ENCODE assay signal across 9 mouse cellular contexts in genomic region chr10:128493319-128493694, GRCm38 (mm10). TPM values are rescaled to one million over a fixed set of nuclear protein-coding genes. Genes with fewer than 3 reads are reported as not detected.
DNase-seq lines count a peak whose midpoint lies in the region; ATAC-seq and TF ChIP-seq lines count a peak whose summit lies in the region.
"Had no signal": no experiment of that assay in that cellular context is flagged by ENCODE, and none has a peak within 500 bp of the region (broad histone marks: within the 10 kb centered on the region; RNA-seq: fewer than 3 reads in every experiment).

No protein-coding gene starts in this region.

- TF ChIP-seq EP300 in stomach, postnatal 0 days (optimal IDR thresholded peaks at IDR 0.05): no peak

- no peaks in the 10 kb centered on the region for H3K9me3 ChIP-seq in heart, embryonic 13.5 days
- H3K9me3 ChIP-seq in E14TG2a.4 (ENCODE audit: low read length): no peaks in the 10 kb centered on the region
- H3K9me3 ChIP-seq in liver, embryonic 11.5 days (ENCODE audit: control insufficient read depth, low read length): no peaks in the 10 kb centered on the region
- no peaks in the 10 kb centered on the region for H3K9me3 ChIP-seq in stomach, postnatal 0 days (ENCODE audit: control insufficient read depth, low read length)

- no peak for TF ChIP-seq CTCF in E14TG2a.4 (conservative IDR thresholded peaks at IDR 0.05; ENCODE audit: low read length)
- 0 out of 2 replicates have a peak, but pooled peaks have one; percentile 0 for TF ChIP-seq CTCF in stomach, postnatal 0 days (IDR thresholded peaks at IDR 0.05; ENCODE audit: low read depth)

- H3K9ac ChIP-seq in heart, embryonic 13.5 days: peak overlapping the region; percentile 92
- H3K9ac ChIP-seq in liver, embryonic 11.5 days (ENCODE audit: low read depth, low read length): peak overlapping the region; percentile 82
- peak overlapping the region; percentile 97 for H3K9ac ChIP-seq in stomach, postnatal 0 days (ENCODE audit: low read length)

- intact Hi-C loops in heart, postnatal 25 days (cut with DNase I): loop anchor here (2.0 to 5.0 kb wide), 2 partner anchors 33 to 34 kb away; partner anchors contain the start of gene Esyt1

- peaks cover 75% of the 10 kb centered on the region for H3K4me1 ChIP-seq in heart, embryonic 13.5 days
- H3K4me1 ChIP-seq in E14TG2a.4 (replicated peaks; ENCODE audit: low read depth, low read length): peaks cover 82% of the 10 kb centered on the region
- H3K4me1 ChIP-seq in liver, embryonic 11.5 days (replicated peaks; ENCODE audit: control insufficient read depth, insufficient read depth, low read length): peaks cover 42% of the 10 kb centered on the region
- peaks cover 4% of the 10 kb centered on the region; the same call in 1 of the 2 replicates for H3K4me1 ChIP-seq in stomach, postnatal 0 days (replicated peaks; ENCODE audit: control insufficient read depth, insufficient read depth)

- peak overlapping the region; percentile 99 for H3K27ac ChIP-seq in heart, embryonic 13.5 days (replicated peaks)
- H3K27ac ChIP-seq in liver, embryonic 11.5 days (ENCODE audit: low read depth, low read length): peak overlapping the region; percentile 89
- peak overlapping the region; percentile 99 for H3K27ac ChIP-seq in stomach, postnatal 0 days (replicated peaks)

- H3K27me3 ChIP-seq in heart, embryonic 13.5 days (replicated peaks): no peaks in the 10 kb centered on the region
- no peaks in the 10 kb centered on the region for H3K27me3 ChIP-seq in E14TG2a.4 (ENCODE audit: insufficient read depth, low read length)
- H3K27me3 ChIP-seq in liver, embryonic 11.5 days (replicated peaks; ENCODE audit: control insufficient read depth, insufficient read depth, low read length): no peaks in the 10 kb centered on the region
- H3K27me3 ChIP-seq in stomach, postnatal 0 days (ENCODE audit: control insufficient read depth, insufficient read depth, low read length): no peaks in the 10 kb centered on the region
- H3K27me3 ChIP-seq: Patski had no signal

- H3K4me3 ChIP-seq in heart, embryonic 13.5 days: peak overlapping the region; percentile 69
- peak overlapping the region; percentile 98 for H3K4me3 ChIP-seq in E14TG2a.4 (replicated peaks; ENCODE audit: low read length)
- H3K4me3 ChIP-seq in liver, embryonic 11.5 days (ENCODE audit: low read depth, low read length): peak overlapping the region; percentile 81
- peak overlapping the region; percentile 84 for H3K4me3 ChIP-seq in stomach, postnatal 0 days (ENCODE audit: low read depth, low read length)

- peak overlapping the region; percentile 91 for H3K4me2 ChIP-seq in heart, embryonic 13.5 days
- peak overlapping the region; percentile 78 for H3K4me2 ChIP-seq in liver, embryonic 11.5 days
- H3K4me2 ChIP-seq in stomach, postnatal 0 days (replicated peaks; ENCODE audit: low read depth): peak overlapping the region; percentile 85

- under 1% methylated on average over 12 of the region's 12 CpGs for WGBS in heart, embryonic 13.5 days
- WGBS in liver, embryonic 11.5 days: 0% methylated on average over 12 of the region's 12 CpGs
- 0% methylated on average over 12 of the region's 12 CpGs for WGBS in stomach, postnatal 0 days

- peak; percentile 1; the same call in 1 of the 2 replicates for ATAC-seq in heart, embryonic 13.5 days (ENCODE audit: extremely low read depth, insufficient number of reproducible peaks, low FRiP score, low TSS enrichment)
- peak; percentile 33 for ATAC-seq in erythroid progenitor cell, adult 5-6 weeks (replicated peaks; ENCODE audit: low FRiP score, poor library complexity, severe bottlenecking)
- peak; percentile 22 for ATAC-seq in liver, embryonic 11.5 days (replicated peaks; ENCODE audit: low FRiP score)
- peak; percentile 39 for ATAC-seq in stomach, postnatal 0 days (ENCODE audit: low FRiP score, low TSS enrichment)

- H3K36me3 ChIP-seq in heart, embryonic 13.5 days: peaks cover 42% of the 10 kb centered on the region
- peaks cover 47% of the 10 kb centered on the region for H3K36me3 ChIP-seq in E14TG2a.4 (ENCODE audit: insufficient read depth, low read length)
- H3K36me3 ChIP-seq in liver, embryonic 11.5 days (ENCODE audit: control insufficient read depth, insufficient read depth, low read length): peaks cover 22% of the 10 kb centered on the region
- peaks cover 20% of the 10 kb centered on the region; the same call in 1 of the 2 replicates for H3K36me3 ChIP-seq in stomach, postnatal 0 days (ENCODE audit: control insufficient read depth, insufficient read depth, low read length)

- no peak for DNase-seq in heart, postnatal 25 days (ENCODE audit: low spot score)
- DNase-seq in liver, embryonic 11.5 days (ENCODE audit: low spot score): no peak
- no peak for DNase-seq in stomach, postnatal 0 days (ENCODE audit: low spot score)
- no peak for DNase-seq in cerebellum, adult 9-11 months
- no peak for DNase-seq in spleen, adult 12 weeks (ENCODE audit: low spot score)

RNA-seq across cellular contexts. Expression of gene Myl6, which starts 0.6 kb away (rescaled TPM):
- polyA plus RNA-seq in heart, embryonic 13.5 days (2015; fragmentation: Nextera tagmentation; extraction: Ambion mirVana): 1,202 and 1,344 TPM in 2 replicates
- total RNA-seq in heart, postnatal 25 days (2021): 100 to 1,000 TPM; 294 to 314 TPM
- 353 and 444 TPM in 2 replicates for total RNA-seq in erythroid progenitor cell, adult 5-6 weeks (2015; ENCODE audit: low replicate concordance)
- total RNA-seq in erythroid progenitor cell, adult 5-6 weeks (2017; ENCODE audit: low replicate concordance): 506 and 519 TPM in 2 replicates
- polyA plus RNA-seq in liver, embryonic 11.5 days (2014; fragmentation: Nextera tagmentation; extraction: Ambion mirVana): 639 and 685 TPM in 2 replicates
- polyA plus RNA-seq in stomach, postnatal 0 days (2015; fragmentation: Nextera tagmentation; extraction: Ambion mirVana): 2,935 and 3,187 TPM in 2 replicates

RNA-seq across cellular contexts. Expression of gene Myl6b, which starts 5.2 kb away (rescaled TPM):
- polyA plus RNA-seq in heart, embryonic 13.5 days (2015; fragmentation: Nextera tagmentation; extraction: Ambion mirVana): 3.2 and 4.5 TPM in 2 replicates
- 1 to 10 TPM; 2.5 to 2.9 TPM for total RNA-seq in heart, postnatal 25 days (2021)
- 4.0 TPM in 1 of 2 replicates, not detected in the other for total RNA-seq in erythroid progenitor cell, adult 5-6 weeks (2015; ENCODE audit: low replicate concordance)
- 0.51 TPM in 1 of 2 replicates, not detected in the other for total RNA-seq in erythroid progenitor cell, adult 5-6 weeks (2017; ENCODE audit: low replicate concordance)
- 3.9 and 4.2 TPM in 2 replicates for polyA plus RNA-seq in liver, embryonic 11.5 days (2014; fragmentation: Nextera tagmentation; extraction: Ambion mirVana)
- 2.2 and 2.6 TPM in 2 replicates for polyA plus RNA-seq in stomach, postnatal 0 days (2015; fragmentation: Nextera tagmentation; extraction: Ambion mirVana)

RNA-seq across cellular contexts. Expression of gene Esyt1, which starts 32.4 kb away (rescaled TPM):
- 17.2 and 17.3 TPM in 2 replicates for polyA plus RNA-seq in heart, embryonic 13.5 days (2015; fragmentation: Nextera tagmentation; extraction: Ambion mirVana)
- total RNA-seq in heart, postnatal 25 days (2021): 10 to 100 TPM; 16.8 to 19.0 TPM
- 23.4 and 27.2 TPM in 2 replicates for total RNA-seq in erythroid progenitor cell, adult 5-6 weeks (2015; ENCODE audit: low replicate concordance)
- 29.7 and 30.8 TPM in 2 replicates for total RNA-seq in erythroid progenitor cell, adult 5-6 weeks (2017; ENCODE audit: low replicate concordance)
- polyA plus RNA-seq in liver, embryonic 11.5 days (2014; fragmentation: Nextera tagmentation; extraction: Ambion mirVana): 19.1 TPM in 2 replicates
- 15.0 and 15.1 TPM in 2 replicates for polyA plus RNA-seq in stomach, postnatal 0 days (2015; fragmentation: Nextera tagmentation; extraction: Ambion mirVana)

RNA-seq across cellular contexts. Expression of gene Smarcc2, which starts 34.3 kb away (rescaled TPM):
- 55.2 and 57.1 TPM in 2 replicates for polyA plus RNA-seq in heart, embryonic 13.5 days (2015; fragmentation: Nextera tagmentation; extraction: Ambion mirVana)
- 10 to 100 TPM; 75.8 to 78.4 TPM for total RNA-seq in heart, postnatal 25 days (2021)
- 70.4 and 112 TPM in 2 replicates for total RNA-seq in erythroid progenitor cell, adult 5-6 weeks (2015; ENCODE audit: low replicate concordance)
- total RNA-seq in erythroid progenitor cell, adult 5-6 weeks (2017; ENCODE audit: low replicate concordance): 101 and 117 TPM in 2 replicates
- 59.0 and 59.7 TPM in 2 replicates for polyA plus RNA-seq in liver, embryonic 11.5 days (2014; fragmentation: Nextera tagmentation; extraction: Ambion mirVana)
- polyA plus RNA-seq in stomach, postnatal 0 days (2015; fragmentation: Nextera tagmentation; extraction: Ambion mirVana): 21.4 and 26.6 TPM in 2 replicates

RNA-seq across cellular contexts. Expression of gene Zc3h10, which starts 54.3 kb away (rescaled TPM):
- polyA plus RNA-seq in heart, embryonic 13.5 days (2015; fragmentation: Nextera tagmentation; extraction: Ambion mirVana): 7.6 and 9.4 TPM in 2 replicates
- 1 to 10 TPM; 7.6 to 9.1 TPM for total RNA-seq in heart, postnatal 25 days (2021)
- 0.72 and 2.9 TPM in 2 replicates for total RNA-seq in erythroid progenitor cell, adult 5-6 weeks (2015; ENCODE audit: low replicate concordance)
- total RNA-seq in erythroid progenitor cell, adult 5-6 weeks (2017; ENCODE audit: low replicate concordance): 5.9 and 6.4 TPM in 2 replicates
- polyA plus RNA-seq in liver, embryonic 11.5 days (2014; fragmentation: Nextera tagmentation; extraction: Ambion mirVana): 9.9 and 11.1 TPM in 2 replicates
- 7.8 and 8.5 TPM in 2 replicates for polyA plus RNA-seq in stomach, postnatal 0 days (2015; fragmentation: Nextera tagmentation; extraction: Ambion mirVana)
